Mouse (Mus musculus) cerebellum, adult 11 months (tissue): Measurements from ENCODE around the gene B4galnt3.

Source experiments
- DNase-seq: peaks from one replicate; pipeline ENCODE4 v3.0.0; 2022

The B4galnt3 gene

GRCm38 (mm10) chr6:120216702-120217101 lies 77.7 kb downstream of the B4galnt3 start:
- DNase-seq, result no peak

- DNase-seq, result no peak
Measured at GRCm38 (mm10) chr6:120211536-120211935, 82.8 kb downstream of the B4galnt3 start.

- no peak for DNase-seq
Measured at GRCm38 (mm10) chr6:120206586-120206985, 87.8 kb downstream of the B4galnt3 start.

- DNase-seq, result no peak
Measured at GRCm38 (mm10) chr6:120202406-120202805, 92.0 kb downstream of the B4galnt3 start.

GRCm38 (mm10) chr6:120201956-120202355 lies 92.4 kb downstream of the B4galnt3 start:
- DNase-seq, result no peak

- no peak for DNase-seq
Measured at GRCm38 (mm10) chr6:120199638-120200394, 94.5 kb downstream of the B4galnt3 start.

- peak; percentile 52 for DNase-seq
Measured at GRCm38 (mm10) chr6:120197964-120198363, 96.4 kb downstream of the B4galnt3 start.

- DNase-seq, result no peak
Measured at GRCm38 (mm10) chr6:120196837-120197236, 97.5 kb downstream of the B4galnt3 start.

- no peak for DNase-seq
Measured at GRCm38 (mm10) chr6:120194963-120195362, 99.4 kb downstream of the B4galnt3 start.

GRCm38 (mm10) chr6:120194305-120194704 lies 100.1 kb downstream of the B4galnt3 start:
- DNase-seq, result no peak

- DNase-seq, result no peak
Measured at GRCm38 (mm10) chr6:120193793-120194192, 100.6 kb downstream of the B4galnt3 start.

- DNase-seq, result peak; percentile 56
Measured at GRCm38 (mm10) chr6:120193174-120193573, 101.2 kb downstream of the B4galnt3 start.

GRCm38 (mm10) chr6:120192211-120192870 lies 102.0 kb downstream of the B4galnt3 start:
- DNase-seq, result peak; percentile 29

- no peak for DNase-seq
Measured at GRCm38 (mm10) chr6:120191396-120192170, 102.8 kb downstream of the B4galnt3 start.

GRCm38 (mm10) chr6:120190912-120191311 lies 103.4 kb downstream of the B4galnt3 start:
- no peak for DNase-seq

GRCm38 (mm10) chr6:120190365-120190764 lies 104.0 kb downstream of the B4galnt3 start:
- DNase-seq, result no peak

- no peak for DNase-seq
Measured at GRCm38 (mm10) chr6:120189287-120189686, 105.1 kb downstream of the B4galnt3 start.

GRCm38 (mm10) chr6:120188376-120189235 lies 105.8 kb downstream of the B4galnt3 start:
- no peak for DNase-seq

GRCm38 (mm10) chr6:120187587-120188176 lies 106.7 kb downstream of the B4galnt3 start:
- no peak for DNase-seq

GRCm38 (mm10) chr6:120186594-120186993 lies 107.8 kb downstream of the B4galnt3 start:
- no peak for DNase-seq

GRCm38 (mm10) chr6:120185756-120186155 lies 108.6 kb downstream of the B4galnt3 start:
- DNase-seq, result no peak
